Mouse (Mus musculus) spleen, adult 10 weeks (tissue): ENCODE measurements around the gene Kif2a. TPM values are rescaled to one million over a fixed set of nuclear protein-coding genes. Genes with fewer than 3 reads are reported as not detected.

ENCODE experiments used
- polyA plus RNA-seq: library from polyadenylated mRNA; stranded (reverse); fragments of 350-450 nt; fragmentation: Illumina TruSeq; extraction: RNeasy Lipid Tissue Mini Kit (QIAGEN cat#74804); gene quantifications from one replicate; pipeline ENCODE4 v1.2.3, GENCODE M21; 2015; ENCODE audit warnings: low replicate concordance; ENCODE audit not compliant: insufficient read depth

Gene Kif2a
- 43.3 TPM for polyA plus RNA-seq

DNA sequence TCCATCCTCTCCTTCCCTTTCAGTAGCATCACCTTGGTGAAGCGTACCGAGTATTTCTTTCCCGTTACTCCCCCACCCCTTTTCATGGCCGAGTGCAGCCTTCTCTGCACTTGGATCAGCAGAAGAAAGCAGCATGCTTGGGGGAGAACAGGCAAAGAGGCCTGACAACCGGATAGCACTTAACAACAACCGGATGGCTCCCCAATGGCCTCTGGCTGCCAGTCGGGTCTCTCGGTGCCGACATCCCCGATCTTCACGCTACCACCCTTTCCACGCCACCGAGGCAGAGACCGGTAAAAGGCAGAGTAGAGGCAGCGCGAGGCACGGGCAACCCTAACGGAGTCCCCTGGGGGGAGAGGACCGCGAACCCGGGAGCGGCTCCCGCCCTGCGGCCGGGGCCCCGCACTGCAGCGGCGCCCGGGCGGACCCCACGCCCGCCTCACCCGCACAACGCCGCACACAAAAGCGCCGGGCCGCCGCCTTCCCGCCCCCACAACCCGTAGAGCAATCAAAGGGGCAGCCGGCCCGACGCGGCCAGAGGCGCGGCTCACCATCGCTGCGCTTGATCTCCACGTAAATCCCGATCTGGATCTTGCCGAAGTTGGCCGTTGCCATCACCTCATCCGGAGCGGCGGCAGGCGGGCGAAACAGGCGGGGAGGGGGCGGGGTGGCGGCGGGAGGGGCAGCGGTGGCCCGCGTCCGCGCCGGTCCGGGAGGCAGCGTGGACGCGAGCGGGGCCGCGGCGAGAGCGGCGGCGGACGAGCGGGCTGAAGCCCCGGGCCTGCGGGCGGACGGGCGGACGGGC, at the start of gene Kif2a:
Gene Kif2a (minus strand): TSS at position 666 of the 805 bp plus-strand sequence.

DNA sequence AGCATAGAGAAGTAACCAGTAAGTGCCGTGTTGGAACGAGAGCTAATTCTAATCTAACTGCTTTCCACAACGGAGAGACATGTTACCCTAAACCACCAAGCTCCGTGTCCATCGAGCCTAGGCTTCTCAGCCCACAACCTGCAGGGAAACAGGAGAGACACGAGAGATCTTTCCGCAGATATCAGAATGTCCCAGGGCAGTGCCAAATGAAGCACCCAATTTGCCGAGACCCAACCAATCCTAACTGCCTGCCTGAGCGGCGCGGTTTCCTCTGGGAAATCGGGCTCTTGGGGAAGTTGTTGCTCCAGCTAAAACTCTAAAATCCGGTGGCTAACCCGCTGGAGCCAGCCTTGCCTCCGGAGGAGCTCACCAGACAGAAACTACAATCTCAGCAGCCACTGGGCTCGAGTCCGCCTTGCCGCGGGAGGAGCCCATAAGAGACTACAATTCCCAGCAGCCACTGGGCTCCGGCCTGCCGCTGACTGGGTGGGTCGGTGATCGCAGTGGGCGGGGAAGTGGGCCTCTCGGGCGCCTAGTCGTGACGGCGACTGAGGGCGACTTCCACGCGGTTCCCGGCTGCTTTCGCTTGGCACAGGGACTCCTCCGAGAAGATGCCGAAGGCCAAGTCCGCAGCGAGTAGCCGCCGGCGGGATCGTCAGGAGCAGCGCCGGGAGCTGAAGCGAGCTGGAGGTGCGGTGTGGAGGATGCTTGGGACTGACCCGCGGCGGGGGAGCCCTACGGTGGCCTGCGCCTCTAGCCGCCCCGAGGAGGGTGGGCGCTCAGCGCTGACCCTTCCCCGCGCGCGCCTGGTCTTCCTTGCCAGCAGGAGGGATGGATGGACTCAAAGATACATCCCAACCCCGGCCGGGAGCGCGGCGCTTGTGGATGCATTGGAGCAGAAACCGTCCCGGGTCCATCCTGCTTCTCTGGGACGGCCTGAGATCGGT, 75.1 kb downstream of the Kif2a start, which contains the start of gene Dimt1:
Gene Dimt1 (plus strand): TSS at position 534 of the 947 bp plus-strand sequence.

DNA sequence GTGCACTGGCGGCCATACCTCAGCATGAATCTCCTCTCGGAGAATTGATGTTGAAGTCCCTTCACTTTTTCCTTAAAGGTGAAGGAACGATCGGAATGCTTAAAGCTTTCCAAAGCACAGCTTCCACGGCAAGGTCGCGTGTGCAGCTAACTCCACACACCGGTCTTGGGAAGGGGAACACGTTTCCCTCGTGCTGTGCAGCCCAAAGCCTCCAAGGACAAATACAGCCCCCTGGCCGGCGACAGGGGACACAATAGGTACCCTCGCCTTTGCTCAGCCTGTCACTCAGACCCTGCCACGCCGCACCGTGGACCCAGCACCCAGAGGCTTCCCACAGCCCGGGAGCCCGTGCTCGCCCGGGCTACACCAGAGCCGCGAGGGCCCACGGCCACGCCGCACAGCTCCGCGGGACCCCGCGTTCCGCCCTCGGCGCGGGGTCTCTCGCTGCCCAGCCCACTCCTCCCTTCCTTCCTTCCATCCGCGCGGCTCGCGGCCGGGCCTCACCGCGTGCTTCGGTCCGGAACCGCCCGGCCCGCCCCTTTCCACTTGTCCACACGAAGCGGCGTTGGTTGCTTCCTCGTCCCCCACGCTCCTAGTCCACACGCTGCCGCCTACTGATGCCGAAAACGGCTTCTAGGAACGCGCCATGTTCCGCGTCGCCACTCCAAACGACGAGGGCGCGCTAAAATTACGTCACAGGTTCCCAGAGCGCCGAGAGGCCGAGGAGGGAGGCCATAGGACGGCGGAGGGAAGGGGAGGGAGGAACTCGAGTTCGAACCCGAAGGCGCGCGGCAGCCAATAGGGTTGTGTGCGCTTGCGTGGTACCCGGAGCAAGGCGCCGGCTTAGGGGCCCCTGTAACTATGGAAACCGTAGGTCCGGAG, 85.4 kb downstream of the Kif2a start, which contains the start of gene Ipo11:
Gene Ipo11 (minus strand): TSS at position 703 of the 882 bp plus-strand sequence.

Other genes starting within 250 kb of the Kif2a start
- 31.1 TPM for gene Ipo11, start 85.2 kb downstream of the Kif2a start, polyA plus RNA-seq
- gene Dimt1, start 75.0 kb downstream of the Kif2a start, polyA plus RNA-seq, result 26.2 TPM